ENCODE assay signal across 8 mouse cellular contexts in the genomic region with DNA sequence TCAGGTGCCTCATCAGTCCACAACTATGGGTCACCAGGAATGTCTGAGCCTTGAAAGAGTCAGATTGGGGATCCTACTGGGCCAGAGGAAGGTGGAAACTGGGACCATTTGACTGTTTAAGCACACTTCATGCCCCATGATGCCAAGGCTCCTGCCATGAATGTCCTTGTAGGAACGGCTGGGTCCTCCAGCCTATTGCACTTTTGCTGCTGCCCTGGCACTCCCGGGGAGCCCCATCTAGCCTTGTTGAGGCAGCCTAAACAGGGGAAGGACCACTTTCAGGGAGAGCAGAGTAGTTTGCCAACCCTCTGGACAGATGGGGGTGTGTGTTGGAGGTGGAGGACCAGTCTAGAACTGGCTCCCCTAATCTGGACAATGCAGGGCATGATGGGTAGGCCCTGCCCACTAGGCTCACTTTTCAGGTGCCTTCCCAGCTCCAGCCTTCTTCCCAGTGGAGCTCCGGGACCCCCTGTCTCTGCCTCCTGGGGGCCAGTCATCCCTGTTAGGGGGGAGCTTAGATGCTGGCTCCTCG. TPM values are rescaled to one million over a fixed set of nuclear protein-coding genes. Genes with fewer than 3 reads are reported as not detected.
DNase-seq lines count a peak whose midpoint lies in the region; ATAC-seq lines count a peak whose summit lies in the region.

Gene Uckl1 (minus strand): TSS at position 482 of the 532 bp plus-strand sequence.

- peaks cover 37% of the 10 kb centered on the region for H3K36me3 ChIP-seq in forebrain, embryonic 16.5 days (ENCODE audit: control insufficient read depth, insufficient read depth)
- H3K36me3 ChIP-seq in hindbrain, embryonic 10.5 days, result peaks cover 60% of the 10 kb centered on the region
- peaks cover 60% of the 10 kb centered on the region for H3K36me3 ChIP-seq in limb, embryonic 15.5 days

- no peak within 1 kb of the TSS for H3K4me2 ChIP-seq in forebrain, embryonic 16.5 days (ENCODE audit: low read length)
- H3K4me2 ChIP-seq in limb, embryonic 15.5 days, result no peak within 1 kb of the TSS

- H3K27ac ChIP-seq in forebrain, embryonic 16.5 days (ENCODE audit: low read length), result no peak within 1 kb of the TSS
- no peak within 1 kb of the TSS for H3K27ac ChIP-seq in hindbrain, embryonic 10.5 days
- no peak within 1 kb of the TSS for H3K27ac ChIP-seq in limb, embryonic 15.5 days

- no peaks in the 10 kb centered on the region for H3K27me3 ChIP-seq in forebrain, embryonic 16.5 days (replicated peaks; ENCODE audit: control insufficient read depth, insufficient read depth, low read length)
- no peaks in the 10 kb centered on the region for H3K27me3 ChIP-seq in hindbrain, embryonic 10.5 days (ENCODE audit: insufficient read depth, poor library complexity, severe bottlenecking)
- H3K27me3 ChIP-seq in limb, embryonic 15.5 days, result no peaks in the 10 kb centered on the region

- H3K4me1 ChIP-seq in forebrain, embryonic 16.5 days (replicated peaks; ENCODE audit: control insufficient read depth, insufficient read depth, low read length), result peaks cover 14% of the 10 kb centered on the region
- peaks cover 25% of the 10 kb centered on the region for H3K4me1 ChIP-seq in hindbrain, embryonic 10.5 days (replicated peaks)
- H3K4me1 ChIP-seq in limb, embryonic 15.5 days, result peaks cover 10% of the 10 kb centered on the region

- H3K4me3 ChIP-seq in forebrain, embryonic 16.5 days (replicated peaks; ENCODE audit: low read length), result no peak within 1 kb of the TSS
- no peak within 1 kb of the TSS for H3K4me3 ChIP-seq in hindbrain, embryonic 10.5 days
- no peak within 1 kb of the TSS for H3K4me3 ChIP-seq in limb, embryonic 15.5 days

- ATAC-seq in forebrain, embryonic 16.5 days, result no peak
- no peak for ATAC-seq in limb, embryonic 15.5 days (ENCODE audit: insufficient number of reproducible peaks, low FRiP score, low TSS enrichment, low read depth)
- no peak for ATAC-seq in neutrophil, adult 5-6 weeks (ENCODE audit: extremely low read depth, insufficient number of reproducible peaks, low FRiP score, poor library complexity, severe bottlenecking)

- no peak within 1 kb of the TSS for H3K9ac ChIP-seq in forebrain, embryonic 16.5 days (replicated peaks; ENCODE audit: low read depth, low read length)
- no peak within 1 kb of the TSS for H3K9ac ChIP-seq in limb, embryonic 15.5 days

- H3K9me3 ChIP-seq in forebrain, embryonic 16.5 days (ENCODE audit: control insufficient read depth, low read length), result no peaks in the 10 kb centered on the region
- H3K9me3 ChIP-seq in hindbrain, embryonic 10.5 days, result no peaks in the 10 kb centered on the region
- no peaks in the 10 kb centered on the region for H3K9me3 ChIP-seq in limb, embryonic 15.5 days

- DNase-seq in kidney, postnatal 25 days, result peak; percentile 1 to 29
- no peak for DNase-seq in kidney, postnatal 14 days
- DNase-seq in adrenal gland, adult 2 months, result no peak
- no peak for DNase-seq in hindbrain, embryonic 10.5 days (ENCODE audit: low spot score)
- no peak for DNase-seq in cerebellum, postnatal 4 days (ENCODE audit: low spot score in 2 of 2)

- WGBS in forebrain, embryonic 16.5 days, result 90% methylated on average over 4 of the region's 4 CpGs
- 90% methylated on average over 4 of the region's 4 CpGs for WGBS in hindbrain, embryonic 10.5 days
- WGBS in limb, embryonic 15.5 days, result 87% methylated on average over 4 of the region's 4 CpGs

RNA-seq across cellular contexts. Expression of gene Uckl1, which starts in this region (rescaled TPM):
- total RNA-seq in adrenal gland, adult 2 months (2021), result 10 to 100 TPM; 64.9 to 73.6 TPM
- polyA plus RNA-seq in adrenal gland, adult 2 months (2012; rRNA removed), result 165 and 170 TPM in 2 replicates
- polyA plus RNA-seq in forebrain, embryonic 16.5 days (2015; fragmentation: Nextera tagmentation; extraction: Ambion mirVana), result 58.5 and 69.8 TPM in 2 replicates
- 52.9 and 56.8 TPM in 2 replicates for polyA plus RNA-seq in hindbrain, embryonic 10.5 days (2016; fragmentation: Nextera tagmentation; extraction: Ambion mirVana)
- polyA plus RNA-seq in limb, embryonic 15.5 days (2015; fragmentation: Nextera tagmentation; extraction: Ambion mirVana), result 44.7 and 52.6 TPM in 2 replicates
- total RNA-seq in neutrophil, adult 5-6 weeks (2017), result 142 and 143 TPM in 2 replicates

Comparison
In these comparisons a context has a peak if more than half of its experiments do, and no peak if none do; other contexts are left out.
1. DNase-seq: peak in kidney, postnatal 25 days (2 of 2); none in kidney, postnatal 14 days (single experiment), adrenal gland, adult 2 months (single experiment), hindbrain, embryonic 10.5 days (single experiment) and cerebellum, postnatal 4 days (0 of 2).